Mouse (Mus musculus): Measurements from ENCODE around the gene Kdelr1. TPM values are rescaled to one million over a fixed set of nuclear protein-coding genes. Genes with fewer than 3 reads are reported as not detected.

The Kdelr1 gene
- polyA plus RNA-seq, 1 experiment from 2014 or later: 90.6 TPM

DNA sequence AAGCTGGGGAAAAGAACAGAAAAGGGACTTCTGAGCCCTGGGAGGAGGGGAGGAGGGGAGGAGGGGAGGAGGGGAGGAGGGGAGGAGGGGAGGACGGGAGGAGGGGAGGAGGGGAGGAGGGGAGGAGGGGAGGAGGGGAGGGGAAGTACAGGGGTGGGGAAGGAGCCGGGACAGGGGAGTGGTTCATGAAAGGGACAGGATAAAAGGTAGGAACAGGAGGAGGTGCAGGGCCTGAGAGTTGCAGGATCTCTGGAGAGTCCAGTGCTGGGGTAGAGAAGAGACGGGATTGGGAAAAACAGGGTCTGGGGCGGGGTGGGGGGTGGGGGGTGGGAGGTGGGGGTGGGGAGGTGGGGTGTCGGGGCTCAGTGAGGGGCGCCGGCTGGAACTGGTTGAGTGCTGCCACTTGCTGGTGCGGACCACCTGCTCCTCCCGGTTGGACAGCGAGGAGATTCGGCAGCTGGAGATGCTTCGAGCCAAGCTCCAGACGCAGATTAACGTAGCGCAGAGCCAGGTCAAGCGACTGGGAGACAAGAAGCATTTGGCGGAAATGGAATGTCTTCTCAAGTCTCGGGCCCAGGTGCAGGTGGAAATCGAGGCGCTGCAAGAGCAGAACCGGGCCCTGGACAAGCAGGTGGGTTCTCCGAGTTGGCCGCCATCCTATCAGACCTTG, 56.2 kb downstream of the Kdelr1 start:
- WGBS: 16% methylated on average over 19 of the region's 23 CpGs
- H3K4me3 ChIP-seq (ENCODE audit: low read length): no peak overlapping the region
- no peak for ATAC-seq

DNA sequence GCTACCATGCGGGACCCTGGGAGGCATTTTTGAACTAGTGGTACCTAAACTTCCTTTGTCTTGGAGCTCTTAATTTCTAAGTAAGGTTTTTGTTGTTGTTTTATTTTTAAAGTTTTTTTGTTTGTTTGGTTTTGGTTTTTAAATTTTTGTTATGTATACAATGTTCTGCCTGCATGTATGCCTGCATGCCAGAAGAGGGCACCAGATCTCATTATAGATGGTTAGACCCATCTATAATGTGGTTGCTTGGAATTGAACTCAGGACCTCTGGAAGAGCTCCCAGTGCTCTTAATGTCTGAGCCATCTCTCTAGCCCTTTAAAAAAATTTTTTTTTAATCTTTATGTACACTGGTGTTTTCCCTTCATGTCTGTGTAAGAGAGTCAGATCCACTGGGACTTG, 57.1 kb downstream of the Kdelr1 start:
- Histone ChIP-seq H3K9ac (ENCODE audit: low read depth, low read length) (no peak overlapping the region), H3K4me1 (ENCODE audit: control insufficient read depth, insufficient read depth, low read length) (no peaks in the 10 kb centered on the region), H3K36me3 (ENCODE audit: control insufficient read depth, insufficient read depth, low read length) (no peaks in the 10 kb centered on the region), H3K27me3 (replicated peaks; ENCODE audit: control insufficient read depth, insufficient read depth, low read length) (no peaks in the 10 kb centered on the region), H3K9me3 (ENCODE audit: control insufficient read depth, low read length) (0 out of 2 replicates have a peak, but pooled peaks cover 6% of the 10 kb centered on the region), H3K27ac (ENCODE audit: low read length) (no peak overlapping the region), H3K4me2 (ENCODE audit: low read depth, low read length) (no peak overlapping the region), H3K4me3 (ENCODE audit: low read length) (no peak overlapping the region)
- ATAC-seq: no peak
- WGBS: 95% methylated on average over 1 of the region's 1 CpGs

More for the DNA sequence above, 56.2 kb downstream of the Kdelr1 start:
- Histone ChIP-seq H3K9ac (ENCODE audit: low read depth, low read length) (no peak overlapping the region), H3K4me2 (ENCODE audit: low read depth, low read length) (no peak overlapping the region), H3K27ac (ENCODE audit: low read length) (no peak overlapping the region), H3K36me3 (ENCODE audit: control insufficient read depth, insufficient read depth, low read length) (no peaks in the 10 kb centered on the region), H3K9me3 (ENCODE audit: control insufficient read depth, low read length) (0 out of 2 replicates have a peak, but pooled peaks cover 6% of the 10 kb centered on the region), H3K4me1 (ENCODE audit: control insufficient read depth, insufficient read depth, low read length) (no peaks in the 10 kb centered on the region), H3K27me3 (replicated peaks; ENCODE audit: control insufficient read depth, insufficient read depth, low read length) (no peaks in the 10 kb centered on the region)

Other genes starting within 250 kb of the Kdelr1 start
- 3.4 and 4.4 TPM in 2 replicates for gene Rasip1, start 245.3 kb upstream of the Kdelr1 start, polyA plus RNA-seq (2015; fragmentation: Nextera tagmentation; extraction: Ambion mirVana)
- 5.0 and 6.3 TPM in 2 replicates for gene Mamstr, start 232.8 kb upstream of the Kdelr1 start, polyA plus RNA-seq (2015; fragmentation: Nextera tagmentation; extraction: Ambion mirVana)
- 18.4 and 21.7 TPM in 2 replicates for gene Fut2, start 206.4 kb upstream of the Kdelr1 start, polyA plus RNA-seq (2015; fragmentation: Nextera tagmentation; extraction: Ambion mirVana)
- gene Ntn5, start 188.8 kb upstream of the Kdelr1 start, polyA plus RNA-seq (2015; fragmentation: Nextera tagmentation; extraction: Ambion mirVana): 0.34 and 0.53 TPM in 2 replicates
- 1.9 and 2.7 TPM in 2 replicates for gene Sec1, start 178.4 kb upstream of the Kdelr1 start, polyA plus RNA-seq (2015; fragmentation: Nextera tagmentation; extraction: Ambion mirVana)
- 4.1 and 5.3 TPM in 2 replicates for gene Car11, start 172.9 kb upstream of the Kdelr1 start, polyA plus RNA-seq (2015; fragmentation: Nextera tagmentation; extraction: Ambion mirVana)
- 2.3 and 3.2 TPM in 2 replicates for gene Dbp, start 167.7 kb upstream of the Kdelr1 start, polyA plus RNA-seq (2015; fragmentation: Nextera tagmentation; extraction: Ambion mirVana)
- 1,070 and 1,157 TPM in 2 replicates for gene Rpl18, start 157.3 kb upstream of the Kdelr1 start, polyA plus RNA-seq (2015; fragmentation: Nextera tagmentation; extraction: Ambion mirVana)
- 55.6 and 59.2 TPM in 2 replicates for gene Sphk2, start 154.8 kb upstream of the Kdelr1 start, polyA plus RNA-seq (2015; fragmentation: Nextera tagmentation; extraction: Ambion mirVana)
- gene Fam83e, start 151.6 kb upstream of the Kdelr1 start, polyA plus RNA-seq (2015; fragmentation: Nextera tagmentation; extraction: Ambion mirVana): 30.9 and 34.2 TPM in 2 replicates
- gene Spaca4, start 147.0 kb upstream of the Kdelr1 start, polyA plus RNA-seq (2015; fragmentation: Nextera tagmentation; extraction: Ambion mirVana): 0.86 and 1.0 TPM in 2 replicates
- gene Lmtk3, start 89.0 kb upstream of the Kdelr1 start, polyA plus RNA-seq (2015; fragmentation: Nextera tagmentation; extraction: Ambion mirVana): 0.47 and 0.51 TPM in 2 replicates
- 3.9 and 4.8 TPM in 2 replicates for gene Sult2b1, start 88.1 kb upstream of the Kdelr1 start, polyA plus RNA-seq (2015; fragmentation: Nextera tagmentation; extraction: Ambion mirVana)
- gene Cyth2, start 58.2 kb upstream of the Kdelr1 start, polyA plus RNA-seq (2015; fragmentation: Nextera tagmentation; extraction: Ambion mirVana): 77.1 and 78.2 TPM in 2 replicates
- 0.65 and 0.78 TPM in 2 replicates for gene Kcnj14, start 48.0 kb upstream of the Kdelr1 start, polyA plus RNA-seq (2015; fragmentation: Nextera tagmentation; extraction: Ambion mirVana)
- 57.0 and 63.0 TPM in 2 replicates for gene Grwd1, start 41.8 kb upstream of the Kdelr1 start, polyA plus RNA-seq (2015; fragmentation: Nextera tagmentation; extraction: Ambion mirVana)
- 0.31 and 0.39 TPM in 2 replicates for gene Grin2d, start 5.6 kb downstream of the Kdelr1 start, polyA plus RNA-seq (2015; fragmentation: Nextera tagmentation; extraction: Ambion mirVana)
- 0.62 and 0.98 TPM in 2 replicates for gene Syngr4, start 23.9 kb downstream of the Kdelr1 start, polyA plus RNA-seq (2015; fragmentation: Nextera tagmentation; extraction: Ambion mirVana)
- 8.1 TPM in 2 replicates for gene Tmem143, start 24.2 kb downstream of the Kdelr1 start, polyA plus RNA-seq (2015; fragmentation: Nextera tagmentation; extraction: Ambion mirVana)
- 128 and 147 TPM in 2 replicates for gene Emp3, start 48.6 kb downstream of the Kdelr1 start, polyA plus RNA-seq (2015; fragmentation: Nextera tagmentation; extraction: Ambion mirVana)
- gene Ccdc114, start 51.3 kb downstream of the Kdelr1 start, polyA plus RNA-seq (2015; fragmentation: Nextera tagmentation; extraction: Ambion mirVana): 4.0 and 4.3 TPM in 2 replicates
- gene Abcc6, start 157.5 kb downstream of the Kdelr1 start, polyA plus RNA-seq (2015; fragmentation: Nextera tagmentation; extraction: Ambion mirVana): 6.1 and 6.6 TPM in 2 replicates
- gene Nomo1, start 160.9 kb downstream of the Kdelr1 start, polyA plus RNA-seq (2015; fragmentation: Nextera tagmentation; extraction: Ambion mirVana): 95.7 and 102 TPM in 2 replicates
- gene Kcnj11, start 228.0 kb downstream of the Kdelr1 start, polyA plus RNA-seq (2015; fragmentation: Nextera tagmentation; extraction: Ambion mirVana): 0.55 and 0.65 TPM in 2 replicates